Mouse (Mus musculus) liver, embryonic 14.5 days (tissue): ENCODE measurements at regions not wholly inside any gene's neighbourhood (a gene's known extent, or its start where the extent isn't known, plus 50 kb on each side); places are given as distances from the start of the nearest gene placed in this dataset.

Experiments
- CTCF ChIP-seq: IDR thresholded peaks from 2 replicates; pipeline ENCODE4 v1.5.1; 2016; ENCODE audit warnings: antibody characterized with exemption, low read depth, control low read depth
- EP300 ChIP-seq: IDR thresholded peaks from 2 replicates; pipeline ENCODE4 v1.6.1; 2016; ENCODE audit warnings: antibody characterized with exemption, low read depth

GRCm38 (mm10) chr3:131967288-131967687 is 117.8 kb upstream of the Dkk2 start:
- TF ChIP-seq EP300 (no peak), CTCF (no peak)
